Mouse (Mus musculus) midbrain, postnatal 0 days (tissue): ENCODE data around the gene Kif14. TPM values are rescaled to one million over a fixed set of nuclear protein-coding genes. Genes with fewer than 3 reads are reported as not detected.
"Not testable (repeated sequence)": the region's sequence is repeated elsewhere in the genome, so short reads cannot be mapped to it uniquely, and the experiment has no call there.

Experiments
- ATAC-seq: fragments of 200-750 bp; cut with Nextera tagmentation; 2 replicates; pipeline ENCODE4 v1.8.0; 2017; ENCODE audit warnings: moderate number of reproducible peaks, mild to moderate bottlenecking, moderate TSS enrichment, moderate library complexity; ENCODE audit not compliant: low FRiP score
- DNase-seq: peaks from one replicate; pipeline ENCODE4 v3.0.0-alpha.2; 2015; ENCODE audit warnings: low spot score
- H3K27ac ChIP-seq: fragments of 300-500 bp; sonication (generic); 2 replicates; pipeline ENCODE4 v1.5.1; 2014; ENCODE audit warnings: low read depth, mild to moderate bottlenecking, low read length, mixed read lengths
- H3K27me3 ChIP-seq: fragments of 300-500 bp; sonication (generic); 2 replicates; pipeline ENCODE4 v1.6.1; 2014; ENCODE audit warnings: low read length, control low read depth, mixed read lengths; ENCODE audit not compliant: insufficient read depth
- H3K36me3 ChIP-seq: fragments of 300-500 bp; sonication (generic); 2 replicates; pipeline ENCODE4 v1.6.1; 2014; ENCODE audit warnings: low read length, control low read depth, mixed read lengths; ENCODE audit not compliant: insufficient read depth
- H3K4me1 ChIP-seq: fragments of 300-500 bp; sonication (generic); 2 replicates; pipeline ENCODE4 v1.6.1; 2014; ENCODE audit warnings: mild to moderate bottlenecking, control low read depth, antibody characterized with exemption, low read length, mixed read lengths; ENCODE audit not compliant: insufficient read depth
- H3K4me2 ChIP-seq: fragments of 300-500 bp; sonication (generic); 2 replicates; pipeline ENCODE4 v1.6.1; 2014; ENCODE audit warnings: low read depth, mild to moderate bottlenecking, low read length, mixed read lengths; ENCODE audit not compliant: poor library complexity, severe bottlenecking
- H3K4me3 ChIP-seq: fragments of 300-500 bp; sonication (generic); 2 replicates; pipeline ENCODE4 v1.5.1; 2014; ENCODE audit warnings: low read depth, mild to moderate bottlenecking, low read length, moderate library complexity
- H3K9ac ChIP-seq: fragments of 300-500 bp; sonication (generic); replicated peaks from 2 replicates; pipeline ENCODE4 v1.6.1; 2014; ENCODE audit warnings: mild to moderate bottlenecking, low read length, moderate library complexity, mixed read lengths; ENCODE audit not compliant: poor library complexity, severe bottlenecking
- H3K9me3 ChIP-seq: fragments of 300-500 bp; sonication (generic); 2 replicates; pipeline ENCODE4 v1.6.1; 2016; ENCODE audit warnings: low read length, control low read depth
- CTCF ChIP-seq: IDR thresholded peaks from 2 replicates; pipeline ENCODE4 v1.5.1; 2016; ENCODE audit warnings: antibody characterized with exemption, mild to moderate bottlenecking
- WGBS: fragments of 180-500 bp; shearing (Covaris S2); extraction: QIAGEN DNeasy Blood & Tissue Kit; methylation state at CpG from one replicate; pipeline ENCODE4 v1.1.7; 2014; 5-methylcytosine and 5-hydroxymethylcytosine counted together
- polyA plus RNA-seq: library from polyadenylated mRNA; unstranded; fragments of >200 nt; fragmentation: Nextera tagmentation; extraction: Ambion mirVana; gene quantifications from 2 replicates; pipeline ENCODE4 v1.2.1, GENCODE M21; 2015
- total RNA-seq: library from RNA; depleted of rRNA; stranded (reverse); fragments of >200 nt; gene quantifications from 2 replicates; pipeline ENCODE4 v1.2.3, GENCODE M21; 2014

Gene Kif14
- total and polyA plus RNA-seq, 2 experiments from 2014 or later = 0.28 to 1.0 TPM

- TF ChIP-seq CTCF = peak; percentile 8; the same call in 1 of the 2 replicates
Observed at GRCm38 (mm10) chr1:136502936-136503335, 36.8 kb downstream of the Kif14 start.

GRCm38 (mm10) chr1:136506255-136506654, 40.1 kb downstream of the Kif14 start:
- WGBS = 88% methylated on average over 10 of the region's 10 CpGs
- not testable (repeated sequence) for H3K4me3 ChIP-seq, H3K27ac ChIP-seq, DNase-seq, ATAC-seq, H3K9me3 ChIP-seq, H3K27me3 ChIP-seq, H3K4me2 ChIP-seq, H3K36me3 ChIP-seq, H3K4me1 ChIP-seq, H3K9ac ChIP-seq

More at GRCm38 (mm10) chr1:136502936-136503335, 36.8 kb downstream of the Kif14 start:
- Histone ChIP-seq H3K27ac (no peak overlapping the region), H3K4me3 (no peak overlapping the region), H3K4me2 (no peak overlapping the region), H3K36me3 (no peaks in the 10 kb centered on the region), H3K9ac (no peak overlapping the region), H3K4me1 (no peaks in the 10 kb centered on the region), H3K9me3 (no peaks in the 10 kb centered on the region), H3K27me3 (no peaks in the 10 kb centered on the region)
- WGBS = 98% methylated on average over 8 of the region's 8 CpGs
- DNase-seq (no peak), ATAC-seq (no peak)

GRCm38 (mm10) chr1:136512317-136512716, 46.2 kb downstream of the Kif14 start:
- no peaks in the 10 kb centered on the region for H3K4me1 ChIP-seq
- no peaks in the 10 kb centered on the region for H3K9me3 ChIP-seq
- no peak for TF ChIP-seq CTCF
- WGBS = 76% methylated on average over 6 of the region's 6 CpGs
- H3K36me3 ChIP-seq = no peaks in the 10 kb centered on the region
- ATAC-seq = no peak
- H3K4me2 ChIP-seq = no peak overlapping the region
- no peak for DNase-seq
- no peak overlapping the region for H3K27ac ChIP-seq
- H3K9ac ChIP-seq = no peak overlapping the region
- H3K27me3 ChIP-seq = no peaks in the 10 kb centered on the region
- H3K4me3 ChIP-seq = no peak overlapping the region

DNA sequence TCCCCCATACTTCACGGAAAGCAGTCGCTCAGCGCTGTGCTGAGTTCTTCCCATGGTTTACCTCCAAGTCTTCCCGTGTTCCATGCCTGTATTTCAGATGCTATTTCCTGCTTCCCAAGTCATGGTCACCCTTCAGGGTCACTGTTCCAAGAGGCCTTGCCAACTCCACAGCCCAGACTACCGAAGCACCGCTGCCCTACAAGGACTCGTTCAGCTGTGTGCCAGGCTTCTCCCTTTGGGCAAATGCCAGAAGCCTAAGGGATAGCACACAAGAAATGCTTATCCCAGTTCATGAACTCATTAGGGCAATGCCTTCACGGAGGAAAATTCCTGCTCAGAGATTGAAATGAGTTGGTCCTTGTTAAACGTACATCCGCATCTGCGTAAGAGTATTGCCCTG, 47.0 kb downstream of the Kif14 start:
- no peak for TF ChIP-seq CTCF
- no peak for ATAC-seq

GRCm38 (mm10) chr1:136518699-136519356, 52.7 kb downstream of the Kif14 start:
- no peak for ATAC-seq
- H3K27ac ChIP-seq = no peak overlapping the region

More for the DNA sequence above, 47.0 kb downstream of the Kif14 start:
- Histone ChIP-seq H3K27ac (no peak overlapping the region), H3K9ac (no peak overlapping the region), H3K4me3 (no peak overlapping the region), H3K27me3 (no peaks in the 10 kb centered on the region), H3K4me2 (no peak overlapping the region), H3K9me3 (no peaks in the 10 kb centered on the region), H3K4me1 (no peaks in the 10 kb centered on the region), H3K36me3 (no peaks in the 10 kb centered on the region)
- WGBS = 83% methylated on average over 11 of the region's 11 CpGs
- DNase-seq = peak; percentile 24

DNA sequence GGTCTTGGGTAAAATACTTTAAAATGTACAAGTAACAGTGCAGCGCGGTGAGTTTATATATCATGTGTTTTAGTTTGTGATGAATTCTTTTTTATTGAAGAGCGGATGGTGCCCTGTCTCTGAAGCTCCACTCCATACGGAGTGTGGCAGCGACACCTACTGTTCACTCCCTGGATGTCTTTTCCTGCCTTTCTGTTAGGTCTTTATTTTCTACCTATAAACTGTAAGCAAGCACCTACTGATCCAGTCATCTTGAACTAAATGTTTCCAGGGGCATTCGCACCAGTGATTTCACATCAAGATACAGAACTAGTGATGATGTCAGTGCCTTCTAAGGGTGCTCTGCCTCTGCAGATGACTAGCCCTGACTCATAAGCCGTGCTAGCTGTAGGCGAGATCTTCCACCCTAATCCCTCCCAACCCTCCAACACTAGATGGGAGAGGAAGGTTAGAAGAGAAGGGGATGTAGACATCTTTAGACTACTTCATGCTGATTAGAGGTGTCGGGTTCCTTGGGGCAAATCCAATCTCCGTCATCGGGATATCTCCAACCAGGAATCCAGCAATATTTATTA, 55.3 kb downstream of the Kif14 start:
- Histone ChIP-seq H3K4me1 (no peaks in the 10 kb centered on the region), H3K4me2 (no peak overlapping the region), H3K27ac (no peak overlapping the region), H3K27me3 (no peaks in the 10 kb centered on the region), H3K9ac (no peak overlapping the region), H3K9me3 (no peaks in the 10 kb centered on the region), H3K4me3 (no peak overlapping the region), H3K36me3 (no peaks in the 10 kb centered on the region)
- WGBS = 78% methylated on average over 11 of the region's 11 CpGs
- peak; percentile 85 for TF ChIP-seq CTCF
- ATAC-seq (no peak), DNase-seq (peak; percentile 81)

More at GRCm38 (mm10) chr1:136518699-136519356, 52.7 kb downstream of the Kif14 start:
- H3K9me3 ChIP-seq = no peaks in the 10 kb centered on the region
- H3K27me3 ChIP-seq = no peaks in the 10 kb centered on the region
- H3K36me3 ChIP-seq = no peaks in the 10 kb centered on the region
- no peak overlapping the region for H3K4me3 ChIP-seq
- no peaks in the 10 kb centered on the region for H3K4me1 ChIP-seq
- WGBS = 86% methylated on average over 7 of the region's 7 CpGs
- H3K4me2 ChIP-seq = no peak overlapping the region
- TF ChIP-seq CTCF = no peak
- no peak overlapping the region for H3K9ac ChIP-seq
- DNase-seq = no peak
